Mouse (Mus musculus): Measurements from ENCODE around the gene Fsd2.

GRCm38 (mm10) chr7:81540999-81541398, 25.7 kb downstream of the Fsd2 start:
- no peak for TF ChIP-seq POLR2A (IDR thresholded peaks at IDR 0.05; ENCODE audit: control insufficient read depth, low read depth, low read length)
- no peak for TF ChIP-seq CTCF (IDR thresholded peaks at IDR 0.05; ENCODE audit: control insufficient read depth, insufficient read depth, insufficient replicate concordance, low read depth, low read length)
